Mouse (Mus musculus) neutrophil, adult 59 days (primary cell): ENCODE measurements around the gene Gm4894. TPM values are rescaled to one million over a fixed set of nuclear protein-coding genes. Genes with fewer than 3 reads are reported as not detected.

Source experiments
- total RNA-seq, 2 experiments: library from RNA; stranded (reverse); gene quantifications; 1 replicate in 1 of 2; 2 replicates in 1 of 2; pipeline ENCODE4 v1.2.4; 2023

Gene Gm4894
- total RNA-seq: not detected

GRCm38 (mm10) chr9:49250231-49250630 lies at the start of gene Gm4894:
TSS of gene Gm4894 (plus strand) at chr9:49250531.

Other genes starting within 250 kb of the Gm4894 start
- 10 to 100 TPM; 19.4 to 22.0 TPM for gene Zw10, start 194.9 kb upstream of the Gm4894 start, total RNA-seq
- gene Tmprss5, start 169.3 kb upstream of the Gm4894 start, total RNA-seq: not detected
- not detected for gene Drd2, start 90.1 kb downstream of the Gm4894 start, total RNA-seq
- gene Ankk1, start 176.5 kb downstream of the Gm4894 start, total RNA-seq: not detected
- gene Ttc12, start 235.7 kb downstream of the Gm4894 start, total RNA-seq: under 1 TPM; 0.51 to 0.89 TPM